Mouse (Mus musculus): ENCODE measurements at regions not wholly inside any gene's neighbourhood (a gene's known extent, or its start where the extent isn't known, plus 50 kb on each side); places are given as distances from the start of the nearest gene placed in this dataset.

DNA sequence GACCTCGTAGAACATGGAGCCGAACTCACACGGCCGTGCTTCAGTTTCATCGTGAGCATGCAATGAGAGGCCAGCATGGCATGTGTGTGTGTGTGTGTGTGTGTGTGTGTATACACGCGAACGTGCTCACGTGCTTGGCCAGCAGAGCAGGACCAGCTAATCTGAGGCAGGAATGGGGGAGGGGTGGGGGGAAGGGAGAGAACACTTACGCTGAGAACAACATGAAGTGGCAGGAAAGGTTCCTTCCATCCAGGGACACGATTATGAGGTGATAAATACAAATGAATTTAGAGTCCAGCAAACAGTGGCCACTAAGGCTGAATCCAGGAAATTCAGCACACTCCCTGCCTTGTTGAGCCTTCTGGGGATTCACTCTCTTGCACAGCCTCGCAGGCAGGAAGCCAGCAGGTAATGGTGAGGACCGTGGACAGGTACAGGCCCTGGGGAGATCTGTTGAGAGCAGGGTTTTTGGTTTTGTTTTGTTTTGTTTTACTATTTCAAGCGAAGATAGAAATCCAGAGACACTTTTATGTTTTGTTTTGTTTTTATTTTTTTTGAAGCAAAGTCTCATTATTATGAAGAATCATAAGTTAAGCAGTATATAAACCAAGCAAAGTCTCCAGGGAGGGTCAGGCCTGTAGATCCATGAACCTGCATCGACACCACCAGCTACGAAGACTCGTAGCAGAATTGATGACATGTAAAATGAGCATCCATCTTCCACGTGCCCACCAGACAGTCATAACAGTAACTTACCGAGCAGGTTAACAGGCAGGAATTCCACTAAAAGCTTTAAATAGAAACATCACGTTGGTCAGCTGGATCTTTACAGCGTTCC, 452.0 kb downstream of the Wdr11 start:
- DNase-seq = no peak
- Histone ChIP-seq H3K9ac (ENCODE audit: low read depth, low read length) (no peak overlapping the region), H3K27ac (no peak overlapping the region), H3K36me3 (ENCODE audit: control insufficient read depth, insufficient read depth, low read length) (no peaks in the 10 kb centered on the region), H3K4me1 (ENCODE audit: control insufficient read depth, insufficient read depth, low read length) (no peaks in the 10 kb centered on the region), H3K79me2 (replicated peaks; ENCODE audit: control insufficient read depth, insufficient read depth, low read length) (no peaks in the 10 kb centered on the region), H3K4me3 (no peak overlapping the region), H3K27me3 (ENCODE audit: control insufficient read depth, insufficient read depth, low read length) (no peaks in the 10 kb centered on the region)
- no peak for TF ChIP-seq POLR2A (IDR thresholded peaks at IDR 0.05; ENCODE audit: insufficient read depth, low read depth, low read length)
- no peak for TF ChIP-seq EP300 (IDR thresholded peaks at IDR 0.05; ENCODE audit: insufficient read depth, low read depth, low read length)
- no peak for TF ChIP-seq CTCF (IDR thresholded peaks at IDR 0.05)
- 54% methylated on average over 21 of the region's 21 CpGs for WGBS
- intact Hi-C loops (cut with DNase I) = no loop called here

DNA sequence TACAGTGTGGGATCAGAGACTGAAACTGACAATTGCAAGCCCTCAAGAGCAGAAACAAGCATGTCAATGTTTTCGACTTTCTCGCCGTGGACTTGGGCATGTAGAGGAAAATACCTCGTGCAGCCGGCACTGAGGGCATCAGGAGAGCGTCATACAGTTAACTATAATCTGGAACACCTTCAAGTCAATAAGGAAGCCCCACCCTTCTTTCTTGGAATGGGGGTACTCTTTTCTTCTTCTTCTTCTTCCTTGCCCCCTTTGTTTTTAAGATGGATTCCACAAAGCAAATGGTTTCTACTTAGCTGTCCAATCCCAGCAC, 452.5 kb downstream of the Wdr11 start:
- no peak overlapping the region for H3K9ac ChIP-seq (ENCODE audit: low read depth, low read length)
- intact Hi-C loops (cut with DNase I) = no loop called here
- H3K79me2 ChIP-seq (replicated peaks; ENCODE audit: control insufficient read depth, insufficient read depth, low read length) = no peaks in the 10 kb centered on the region
- 46% methylated on average over 6 of the region's 6 CpGs for WGBS
- H3K36me3 ChIP-seq (ENCODE audit: control insufficient read depth, insufficient read depth, low read length) = no peaks in the 10 kb centered on the region
- no peaks in the 10 kb centered on the region for H3K4me1 ChIP-seq (ENCODE audit: control insufficient read depth, insufficient read depth, low read length)
- DNase-seq = no peak
- no peak overlapping the region for H3K27ac ChIP-seq
- H3K4me3 ChIP-seq = no peak overlapping the region
- H3K27me3 ChIP-seq (ENCODE audit: control insufficient read depth, insufficient read depth, low read length) = no peaks in the 10 kb centered on the region
- no peak for TF ChIP-seq CTCF (IDR thresholded peaks at IDR 0.05)
- TF ChIP-seq POLR2A (IDR thresholded peaks at IDR 0.05; ENCODE audit: insufficient read depth, low read depth, low read length) = no peak

DNA sequence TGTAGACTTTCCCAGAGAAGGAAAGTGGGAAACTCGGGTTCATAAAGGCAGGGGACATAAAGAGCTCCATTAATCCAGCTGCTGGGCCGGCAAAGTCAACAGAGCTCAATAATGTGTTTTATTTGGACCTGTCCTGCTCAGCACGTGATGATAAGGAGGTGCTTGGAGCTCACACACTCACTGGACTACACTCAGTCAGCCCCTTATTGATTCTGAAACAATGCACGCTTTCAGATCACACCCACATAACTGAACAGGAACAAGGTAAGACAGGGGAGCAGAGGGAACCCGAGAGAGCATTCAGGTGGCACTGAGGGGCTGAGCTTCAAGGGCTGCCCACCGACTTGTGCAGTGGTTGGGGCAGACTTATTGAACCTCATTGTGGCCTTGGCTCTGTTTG, 452.9 kb downstream of the Wdr11 start:
- Histone ChIP-seq H3K4me3 (no peak overlapping the region), H3K36me3 (ENCODE audit: control insufficient read depth, insufficient read depth, low read length) (no peaks in the 10 kb centered on the region), H3K4me1 (ENCODE audit: control insufficient read depth, insufficient read depth, low read length) (no peaks in the 10 kb centered on the region), H3K27ac (no peak overlapping the region), H3K9ac (ENCODE audit: low read depth, low read length) (no peak overlapping the region), H3K27me3 (ENCODE audit: control insufficient read depth, insufficient read depth, low read length) (no peaks in the 10 kb centered on the region), H3K79me2 (replicated peaks; ENCODE audit: control insufficient read depth, insufficient read depth, low read length) (no peaks in the 10 kb centered on the region)
- WGBS = 65% methylated on average over 6 of the region's 6 CpGs
- no peak for DNase-seq
- intact Hi-C loops (cut with DNase I) = no loop called here
- TF ChIP-seq EP300 (IDR thresholded peaks at IDR 0.05; ENCODE audit: insufficient read depth, low read depth, low read length) (no peak), POLR2A (IDR thresholded peaks at IDR 0.05; ENCODE audit: insufficient read depth, low read depth, low read length) (no peak), CTCF (IDR thresholded peaks at IDR 0.05) (no peak)

DNA sequence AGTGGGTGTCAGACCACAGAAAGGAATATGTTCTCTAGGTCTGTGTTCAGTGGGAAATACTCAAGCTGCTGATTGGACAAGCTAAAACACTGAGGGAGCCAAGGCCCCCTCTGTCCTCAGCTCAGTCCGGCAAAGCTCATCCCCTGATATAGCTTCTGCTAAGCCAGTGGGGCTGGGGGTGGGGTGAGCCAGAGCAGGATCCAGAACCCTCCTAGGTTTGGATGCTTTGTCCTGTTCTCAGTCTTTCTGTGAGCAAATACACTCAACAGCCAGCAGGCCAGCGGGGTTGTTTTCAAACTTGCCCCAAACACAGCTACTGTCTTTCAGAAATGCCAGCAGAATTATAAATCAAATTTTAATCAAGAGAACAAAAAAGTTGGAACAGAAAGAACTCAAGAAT, 454.4 kb downstream of the Wdr11 start:
- H3K4me1 ChIP-seq (ENCODE audit: control insufficient read depth, insufficient read depth, low read length) = no peaks in the 10 kb centered on the region
- H3K79me2 ChIP-seq (replicated peaks; ENCODE audit: control insufficient read depth, insufficient read depth, low read length) = no peaks in the 10 kb centered on the region
- no peaks in the 10 kb centered on the region for H3K27me3 ChIP-seq (ENCODE audit: control insufficient read depth, insufficient read depth, low read length)
- no peak overlapping the region for H3K27ac ChIP-seq
- WGBS = 82% methylated on average over 2 of the region's 2 CpGs
- no peak overlapping the region for H3K4me3 ChIP-seq
- H3K36me3 ChIP-seq (ENCODE audit: control insufficient read depth, insufficient read depth, low read length) = no peaks in the 10 kb centered on the region
- intact Hi-C loops (cut with DNase I) = no loop called here
- no peak overlapping the region for H3K9ac ChIP-seq (ENCODE audit: low read depth, low read length)
- no peak for DNase-seq
- TF ChIP-seq EP300 (IDR thresholded peaks at IDR 0.05; ENCODE audit: insufficient read depth, low read depth, low read length) = no peak
- no peak for TF ChIP-seq CTCF (IDR thresholded peaks at IDR 0.05)
- no peak for TF ChIP-seq POLR2A (IDR thresholded peaks at IDR 0.05; ENCODE audit: insufficient read depth, low read depth, low read length)

GRCm38 (mm10) chr7:130047293-130048034, 455.8 kb downstream of the Wdr11 start:
- Histone ChIP-seq H3K4me3 (no peak overlapping the region), H3K27me3 (ENCODE audit: control insufficient read depth, insufficient read depth, low read length) (no peaks in the 10 kb centered on the region), H3K79me2 (replicated peaks; ENCODE audit: control insufficient read depth, insufficient read depth, low read length) (no peaks in the 10 kb centered on the region), H3K36me3 (ENCODE audit: control insufficient read depth, insufficient read depth, low read length) (no peaks in the 10 kb centered on the region), H3K27ac (no peak overlapping the region), H3K4me1 (ENCODE audit: control insufficient read depth, insufficient read depth, low read length) (no peaks in the 10 kb centered on the region), H3K9ac (ENCODE audit: low read depth, low read length) (no peak overlapping the region)
- intact Hi-C loops (cut with DNase I) = no loop called here
- 81% methylated on average over 11 of the region's 11 CpGs for WGBS
- DNase-seq = no peak
- TF ChIP-seq POLR2A (IDR thresholded peaks at IDR 0.05; ENCODE audit: insufficient read depth, low read depth, low read length) = no peak
- TF ChIP-seq EP300 (IDR thresholded peaks at IDR 0.05; ENCODE audit: insufficient read depth, low read depth, low read length) = no peak
- TF ChIP-seq CTCF (IDR thresholded peaks at IDR 0.05) = no peak

GRCm38 (mm10) chr7:130048106-130048772, 456.6 kb downstream of the Wdr11 start:
- TF ChIP-seq POLR2A (IDR thresholded peaks at IDR 0.05; ENCODE audit: insufficient read depth, low read depth, low read length) (no peak), CTCF (IDR thresholded peaks at IDR 0.05) (no peak), EP300 (IDR thresholded peaks at IDR 0.05; ENCODE audit: insufficient read depth, low read depth, low read length) (no peak)
- no peaks in the 10 kb centered on the region for H3K4me1 ChIP-seq (ENCODE audit: control insufficient read depth, insufficient read depth, low read length)
- H3K79me2 ChIP-seq (replicated peaks; ENCODE audit: control insufficient read depth, insufficient read depth, low read length) = no peaks in the 10 kb centered on the region
- intact Hi-C loops (cut with DNase I) = no loop called here
- H3K27me3 ChIP-seq (ENCODE audit: control insufficient read depth, insufficient read depth, low read length) = no peaks in the 10 kb centered on the region
- 82% methylated on average over 6 of the region's 6 CpGs for WGBS
- no peak overlapping the region for H3K27ac ChIP-seq
- no peaks in the 10 kb centered on the region for H3K36me3 ChIP-seq (ENCODE audit: control insufficient read depth, insufficient read depth, low read length)
- DNase-seq = no peak
- no peak overlapping the region for H3K4me3 ChIP-seq
- no peak overlapping the region for H3K9ac ChIP-seq (ENCODE audit: low read depth, low read length)

All from heart, adult 2 months (tissue).